Mouse (Mus musculus) liver, postnatal 0 days (tissue): ENCODE results near the gene Zfyve28.

Experiments
- CTCF ChIP-seq: sonication (generic); IDR thresholded peaks from 2 replicates; pipeline ENCODE4 v1.5.1; 2016; ENCODE audit warnings: antibody characterized with exemption, low read depth
- EP300 ChIP-seq: IDR thresholded peaks from 2 replicates; pipeline ENCODE4 v1.6.1; 2016; ENCODE audit warnings: antibody characterized with exemption, low read depth, mild to moderate bottlenecking

DNA sequence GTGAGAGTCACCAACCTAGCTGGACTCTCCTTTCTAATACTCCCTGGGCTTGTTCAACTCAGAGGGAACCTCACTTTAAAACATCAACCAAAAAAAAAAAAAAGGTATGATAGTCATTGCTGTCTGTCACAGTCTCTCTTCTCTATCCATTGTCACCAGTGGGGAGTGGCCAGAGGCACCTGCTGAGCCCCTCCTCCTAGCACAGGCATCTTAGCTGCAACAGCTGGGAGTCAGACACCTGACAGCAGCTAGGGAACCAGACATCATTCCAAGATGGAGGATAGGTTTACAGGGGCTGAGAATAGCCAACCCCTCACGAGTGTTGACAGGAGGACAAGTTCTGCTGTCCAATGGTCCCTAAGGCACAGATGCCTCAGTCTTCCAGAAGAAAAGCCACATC lies 93.8 kb downstream of the Zfyve28 start:
- no peak for TF ChIP-seq CTCF
- no peak for TF ChIP-seq EP300
